Mouse (Mus musculus): ENCODE data around the gene Batf2.

DNA sequence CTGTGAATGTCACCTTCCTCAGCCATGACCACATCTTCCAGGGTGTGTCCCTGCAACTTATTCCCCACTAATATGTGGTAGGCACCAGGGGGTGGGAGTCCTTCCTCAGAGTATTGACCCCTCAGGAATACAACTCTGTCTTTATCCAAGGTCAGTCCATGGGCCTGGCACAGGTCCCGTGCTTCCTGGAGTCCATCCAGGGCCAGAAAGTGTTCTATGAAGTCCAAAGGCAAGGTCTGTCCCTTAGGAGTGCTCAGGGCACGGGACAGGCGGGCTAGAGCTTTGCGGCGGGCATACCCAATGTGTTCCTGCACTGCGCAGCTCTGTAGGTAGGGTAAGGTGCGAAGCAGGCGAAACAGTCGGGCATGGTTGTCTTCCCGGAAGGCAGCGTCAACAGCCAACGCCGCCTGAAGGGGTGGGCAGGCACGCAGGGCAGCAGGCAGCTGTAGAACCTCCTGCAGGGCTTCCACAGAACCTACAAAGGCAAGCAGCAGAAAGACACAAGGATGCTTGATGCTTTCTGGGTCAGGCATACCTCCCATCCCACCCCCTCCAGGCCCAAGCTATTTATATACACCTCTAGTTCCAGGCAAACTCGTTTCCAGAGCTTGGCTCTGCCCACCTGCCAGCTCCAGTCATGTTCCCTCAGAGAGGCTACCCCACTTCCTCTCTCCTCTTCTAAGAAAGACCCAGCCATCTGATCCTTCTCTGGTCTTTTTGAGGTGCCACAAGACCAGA lies 24.5 kb upstream of the Batf2 start:
- TF ChIP-seq MAFK (IDR thresholded peaks at IDR 0.05; ENCODE audit: insufficient read depth, low read depth, low read length) (no peak), CHD2 (IDR thresholded peaks at IDR 0.05; ENCODE audit: low read depth, low read length) (no peak), ZC3H11A (IDR thresholded peaks at IDR 0.05; ENCODE audit: borderline replicate concordance, low read depth, low read length) (no peak)

Measured in ES-E14 (cell line).